Mouse (Mus musculus) forebrain, embryonic 14.5 days (tissue): ENCODE results near the gene Wasf2. TPM values are rescaled to one million over a fixed set of nuclear protein-coding genes. Genes with fewer than 3 reads are reported as not detected.

Source experiments
- ATAC-seq: fragments of 200-750 bp; cut with Nextera tagmentation; 2 replicates; pipeline ENCODE4 v1.8.0; 2017; ENCODE audit warnings: mild to moderate bottlenecking, moderate library complexity
- DNase-seq: peaks from one replicate; pipeline ENCODE4 v3.0.0-alpha.2; 2015; ENCODE audit warnings: low spot score
- H3K27ac ChIP-seq: fragments of 300-500 bp; sonication (generic); 2 replicates; pipeline ENCODE4 v1.5.1; 2014; ENCODE audit warnings: low read depth, mild to moderate bottlenecking, control low read depth, low read length, moderate library complexity
- H3K27me3 ChIP-seq: fragments of 300-500 bp; sonication (generic); replicated peaks from 2 replicates; pipeline ENCODE4 v1.6.1; 2014; ENCODE audit warnings: low read length, control low read depth, mixed read lengths; ENCODE audit not compliant: control insufficient read depth, insufficient read depth
- H3K36me3 ChIP-seq: fragments of 300-500 bp; sonication (generic); 2 replicates; pipeline ENCODE4 v1.6.1; 2014; ENCODE audit warnings: low read length, control low read depth; ENCODE audit not compliant: control insufficient read depth, insufficient read depth
- H3K4me1 ChIP-seq: fragments of 300-500 bp; sonication (generic); 2 replicates; pipeline ENCODE4 v1.6.1; 2014; ENCODE audit warnings: antibody characterized with exemption, low read length, control low read depth; ENCODE audit not compliant: control insufficient read depth, insufficient read depth
- H3K4me2 ChIP-seq: fragments of 300-500 bp; sonication (generic); 2 replicates; pipeline ENCODE4 v1.6.1; 2014; ENCODE audit warnings: mild to moderate bottlenecking, control low read depth, low read length
- H3K4me3 ChIP-seq: fragments of 300-500 bp; sonication (generic); 2 replicates; pipeline ENCODE4 v1.5.1; 2014; ENCODE audit warnings: low read depth, low read length, control low read depth
- H3K9ac ChIP-seq: fragments of 300-500 bp; sonication (generic); 2 replicates; pipeline ENCODE4 v1.6.1; 2014; ENCODE audit warnings: mild to moderate bottlenecking, low read length, control low read depth, moderate library complexity
- H3K9me3 ChIP-seq: fragments of 300-500 bp; sonication (generic); replicated peaks from 2 replicates; pipeline ENCODE4 v1.6.1; 2016; ENCODE audit warnings: low read length, control low read depth, mixed read lengths; ENCODE audit not compliant: control insufficient read depth
- WGBS: fragments of 180-500 bp; shearing (Covaris S2); extraction: QIAGEN DNeasy Blood & Tissue Kit; methylation state at CpG from one replicate; pipeline ENCODE4 v1.1.7; 2014; 5-methylcytosine and 5-hydroxymethylcytosine counted together
- polyA plus RNA-seq: library from polyadenylated mRNA; unstranded; fragments of >200 nt; fragmentation: Nextera tagmentation; extraction: Ambion mirVana; gene quantifications from 2 replicates; pipeline ENCODE4 v1.2.1, GENCODE M21; 2014

The Wasf2 gene
- 28.3 and 30.4 TPM in 2 replicates for polyA plus RNA-seq

GRCm38 (mm10) chr4:133129931-133130889 lies at the start of gene Wasf2:
Wasf2 (plus strand) TSS chr4:133130505.
- Histone ChIP-seq H3K9ac (peak within 1 kb of the TSS; percentile 85), H3K36me3 (no peaks in the 10 kb centered on the region), H3K4me2 (peak within 1 kb of the TSS; percentile 90), H3K27me3 (no peaks in the 10 kb centered on the region), H3K9me3 (no peaks in the 10 kb centered on the region), H3K27ac (peak within 1 kb of the TSS; percentile 49; the same call in 1 of the 2 replicates), H3K4me3 (peak within 1 kb of the TSS; percentile 97), H3K4me1 (peaks cover 21% of the 10 kb centered on the region)
- WGBS = under 1% methylated on average over 65 of the region's 65 CpGs
- DNase-seq = peak; percentile 99
- peak; percentile 96 for ATAC-seq

- Histone ChIP-seq H3K27me3 (0 out of 2 replicates have a peak, but pooled peaks cover 3% of the 10 kb centered on the region), H3K9ac (no peak overlapping the region), H3K9me3 (no peaks in the 10 kb centered on the region), H3K4me1 (peaks cover 17% of the 10 kb centered on the region), H3K4me2 (no peak overlapping the region), H3K4me3 (no peak overlapping the region), H3K27ac (no peak overlapping the region), H3K36me3 (peaks cover 18% of the 10 kb centered on the region)
- no peak for DNase-seq
- 94% methylated on average over 3 of the region's 3 CpGs for WGBS
- no peak for ATAC-seq
Observed at GRCm38 (mm10) chr4:133080862-133081261, 49.4 kb upstream of the Wasf2 start.

GRCm38 (mm10) chr4:133082216-133082773 lies 48.0 kb upstream of the Wasf2 start:
- no peak overlapping the region for H3K4me3 ChIP-seq
- H3K27me3 ChIP-seq = 0 out of 2 replicates have a peak, but pooled peaks cover 3% of the 10 kb centered on the region
- no peak overlapping the region for H3K4me2 ChIP-seq
- H3K36me3 ChIP-seq = peaks cover 18% of the 10 kb centered on the region
- peaks cover 21% of the 10 kb centered on the region for H3K4me1 ChIP-seq
- no peaks in the 10 kb centered on the region for H3K9me3 ChIP-seq
- WGBS = 94% methylated on average over 6 of the region's 6 CpGs
- H3K27ac ChIP-seq = no peak overlapping the region
- DNase-seq (no peak), ATAC-seq (no peak)
- no peak overlapping the region for H3K9ac ChIP-seq

- H3K4me3 ChIP-seq = no peak overlapping the region
Observed at GRCm38 (mm10) chr4:133083991-133084861, 46.1 kb upstream of the Wasf2 start.

GRCm38 (mm10) chr4:133085011-133085782 lies 45.1 kb upstream of the Wasf2 start:
- H3K36me3 ChIP-seq = no peaks in the 10 kb centered on the region
- under 1% methylated on average over 41 of the region's 53 CpGs for WGBS
- H3K4me3 ChIP-seq = peak overlapping the region; percentile 28
- H3K27ac ChIP-seq = peak overlapping the region; percentile 53
- H3K9ac ChIP-seq = peak overlapping the region; percentile 55
- DNase-seq = peak; percentile 63
- peaks cover 28% of the 10 kb centered on the region for H3K4me1 ChIP-seq
- 0 out of 2 replicates have a peak, but pooled peaks cover 3% of the 10 kb centered on the region for H3K27me3 ChIP-seq
- H3K9me3 ChIP-seq = no peaks in the 10 kb centered on the region
- ATAC-seq = peak; percentile 51
- peak overlapping the region; percentile 79 for H3K4me2 ChIP-seq

More at GRCm38 (mm10) chr4:133083991-133084861, 46.1 kb upstream of the Wasf2 start:
- H3K36me3 ChIP-seq = peaks cover 2% of the 10 kb centered on the region; the same call in 1 of the 2 replicates
- H3K9me3 ChIP-seq = no peaks in the 10 kb centered on the region
- peaks cover 21% of the 10 kb centered on the region for H3K4me1 ChIP-seq
- no peak for DNase-seq
- 23% methylated on average over 3 of the region's 3 CpGs for WGBS
- peak overlapping the region; percentile 79 for H3K4me2 ChIP-seq
- H3K27me3 ChIP-seq = 0 out of 2 replicates have a peak, but pooled peaks cover 3% of the 10 kb centered on the region
- peak overlapping the region; percentile 53; the same call in 1 of the 2 replicates for H3K27ac ChIP-seq
- ATAC-seq = peak; percentile 28; the same call in 1 of the 2 replicates
- peak overlapping the region; percentile 55; the same call in 1 of the 2 replicates for H3K9ac ChIP-seq

- peak overlapping the region; percentile 55; the same call in 1 of the 2 replicates for H3K9ac ChIP-seq
- H3K36me3 ChIP-seq = no peaks in the 10 kb centered on the region
- H3K4me3 ChIP-seq = peak overlapping the region; percentile 28; the same call in 1 of the 2 replicates
- peak overlapping the region; percentile 53 for H3K27ac ChIP-seq
- H3K4me2 ChIP-seq = peak overlapping the region; percentile 79
- peaks cover 34% of the 10 kb centered on the region for H3K4me1 ChIP-seq
- WGBS = 9% methylated on average over 12 of the region's 12 CpGs
- DNase-seq = peak; percentile 66
- ATAC-seq = peak; percentile 3; the same call in 1 of the 2 replicates
- 0 out of 2 replicates have a peak, but pooled peaks cover 3% of the 10 kb centered on the region for H3K27me3 ChIP-seq
- no peaks in the 10 kb centered on the region for H3K9me3 ChIP-seq
Observed at GRCm38 (mm10) chr4:133085783-133086342, 44.4 kb upstream of the Wasf2 start.

- Histone ChIP-seq H3K4me3 (no peak overlapping the region), H3K27me3 (0 out of 2 replicates have a peak, but pooled peaks cover 3% of the 10 kb centered on the region), H3K4me2 (no peak overlapping the region), H3K27ac (no peak overlapping the region; the same call in 1 of the 2 replicates), H3K9me3 (no peaks in the 10 kb centered on the region), H3K9ac (no peak overlapping the region), H3K36me3 (no peaks in the 10 kb centered on the region), H3K4me1 (peaks cover 43% of the 10 kb centered on the region)
- DNase-seq = no peak
- no peak for ATAC-seq
- WGBS = 89% methylated on average over 6 of the region's 6 CpGs
Observed at GRCm38 (mm10) chr4:133087177-133087714, 43.1 kb upstream of the Wasf2 start.
